Mouse (Mus musculus) retina, postnatal 7 days (tissue): ENCODE data around the gene 3110001I22Rik.

Experiments used
- DNase-seq: peaks from one replicate; pipeline ENCODE4 v3.0.0-alpha.2; 2012; ENCODE audit warnings: low read depth, low spot score

3110001I22Rik gene

DNA sequence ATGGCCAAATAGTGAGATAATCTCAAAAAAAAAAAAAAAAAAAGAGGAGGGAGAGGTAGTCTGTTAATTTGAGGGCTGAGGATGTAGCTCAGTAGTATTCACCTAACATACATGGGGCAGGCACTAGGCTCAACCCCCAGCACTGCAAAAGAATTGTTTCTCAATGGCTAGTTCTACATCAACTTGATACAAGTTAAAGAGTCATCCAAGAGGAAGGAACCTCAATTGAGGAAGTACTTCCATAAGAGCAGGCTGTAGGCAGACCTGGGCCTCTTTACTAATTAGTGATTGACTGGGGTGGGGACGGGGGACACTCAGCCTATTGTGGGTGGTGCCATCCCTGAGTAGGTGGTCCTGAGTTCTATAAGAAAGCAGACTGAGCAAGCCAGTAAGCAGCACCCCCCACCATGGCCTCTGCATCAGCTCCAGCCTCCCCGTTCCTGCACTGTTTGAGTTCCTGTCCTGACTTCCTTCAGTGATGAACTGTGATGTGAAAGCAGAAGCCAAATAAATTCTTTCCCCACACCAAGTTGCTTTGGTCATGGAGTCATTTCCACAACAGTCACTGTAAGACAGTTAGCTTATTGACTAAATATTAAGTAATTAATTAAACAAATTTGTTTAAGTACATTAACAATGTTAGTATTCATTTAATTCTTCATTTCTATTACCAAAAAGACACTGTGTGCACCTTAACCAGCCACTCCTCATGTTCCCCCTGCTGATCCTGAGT, 45.3 kb downstream of the 3110001I22Rik start:
- DNase-seq = no peak

DNA sequence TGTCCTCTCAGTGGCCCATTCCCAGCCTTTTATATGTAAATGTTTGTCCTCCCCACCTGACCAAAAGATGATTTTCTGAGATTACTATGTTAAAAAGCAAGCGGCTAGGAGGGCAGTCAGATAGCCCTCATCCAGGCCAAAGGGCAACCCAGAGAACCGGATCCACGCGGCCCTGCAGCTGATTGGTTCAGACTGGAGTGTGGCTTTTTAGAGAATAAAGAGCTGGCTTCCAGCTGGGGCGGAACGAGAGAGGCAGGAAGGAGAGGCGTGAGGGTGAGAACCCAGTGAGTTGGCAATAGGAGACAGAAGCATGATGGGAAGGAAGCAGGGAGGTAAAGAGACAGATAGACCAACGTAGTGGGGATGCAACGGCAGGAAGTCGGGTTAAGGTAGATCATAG, 51.2 kb downstream of the 3110001I22Rik start:
- DNase-seq = no peak

DNA sequence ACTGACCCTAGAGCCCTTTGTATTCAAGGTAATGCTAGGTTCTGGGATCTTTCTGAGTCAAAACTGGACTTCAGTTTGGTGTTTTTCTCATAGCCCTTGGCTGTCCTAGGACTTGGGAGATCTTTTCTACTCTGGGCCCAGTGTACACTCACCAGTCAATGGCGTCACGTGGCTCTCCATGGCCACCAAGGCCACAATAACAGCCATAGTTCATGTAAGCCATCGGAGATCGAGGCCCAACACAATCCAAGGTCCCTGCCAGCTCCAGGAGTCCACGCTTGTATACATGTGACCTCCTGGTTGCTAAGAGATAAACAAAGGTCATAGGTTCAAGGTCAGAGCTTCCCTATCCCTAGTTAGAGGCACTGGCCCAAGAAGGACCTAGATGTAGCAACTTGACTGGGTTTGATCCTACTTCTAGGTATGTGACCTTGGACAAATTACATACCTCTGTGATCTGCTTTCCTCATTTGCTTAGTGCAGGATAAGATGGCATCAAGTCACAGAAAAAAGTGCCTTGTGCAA, 56.1 kb downstream of the 3110001I22Rik start:
- DNase-seq = no peak
